Mouse (Mus musculus) stomach, embryonic 15.5 days (tissue): Measurements from ENCODE around the gene Arfgef3. TPM values are rescaled to one million over a fixed set of nuclear protein-coding genes. Genes with fewer than 3 reads are reported as not detected.

Experiments
- ATAC-seq: fragments of 200-750 bp; cut with Nextera tagmentation; 2 replicates; pipeline ENCODE4 v1.8.0; 2017; ENCODE audit warnings: low read depth, moderate number of reproducible peaks, moderate TSS enrichment; ENCODE audit not compliant: insufficient read depth, low FRiP score
- H3K27ac ChIP-seq: fragments of 300-500 bp; sonication (generic); 2 replicates; pipeline ENCODE4 v1.5.1; 2015; ENCODE audit warnings: mild to moderate bottlenecking, inconsistent platforms
- H3K27me3 ChIP-seq: fragments of 300-500 bp; sonication (generic); replicated peaks from 2 replicates; pipeline ENCODE4 v1.6.1; 2015; ENCODE audit warnings: inconsistent platforms
- H3K36me3 ChIP-seq: fragments of 300-500 bp; sonication (generic); 2 replicates; pipeline ENCODE4 v1.6.1; 2015; ENCODE audit warnings: inconsistent platforms
- H3K4me1 ChIP-seq: fragments of 300-500 bp; sonication (generic); 2 replicates; pipeline ENCODE4 v1.6.1; 2015; ENCODE audit warnings: inconsistent platforms
- H3K4me2 ChIP-seq: fragments of 300-500 bp; sonication (generic); 2 replicates; pipeline ENCODE4 v1.6.1; 2015; ENCODE audit warnings: mild to moderate bottlenecking, inconsistent platforms
- H3K4me3 ChIP-seq: fragments of 300-500 bp; sonication (generic); replicated peaks from 2 replicates; pipeline ENCODE4 v1.5.1; 2015; ENCODE audit warnings: inconsistent platforms
- H3K9ac ChIP-seq: fragments of 300-500 bp; sonication (generic); 2 replicates; pipeline ENCODE4 v1.6.1; 2015; ENCODE audit warnings: inconsistent platforms
- H3K9me3 ChIP-seq: fragments of 300-500 bp; sonication (generic); 2 replicates; pipeline ENCODE4 v1.6.1; 2016; ENCODE audit warnings: inconsistent platforms
- WGBS: fragments of 180-500 bp; shearing (Covaris S2); methylation state at CpG from one replicate; pipeline ENCODE4 v1.1.7; 2015; 5-methylcytosine and 5-hydroxymethylcytosine counted together
- polyA plus RNA-seq: library from polyadenylated mRNA; unstranded; fragments of >200 nt; fragmentation: Nextera tagmentation; extraction: Ambion mirVana; gene quantifications from 2 replicates; pipeline ENCODE4 v1.2.1, GENCODE M21; 2015

The Arfgef3 gene
- polyA plus RNA-seq, result 2.6 and 2.8 TPM in 2 replicates

DNA sequence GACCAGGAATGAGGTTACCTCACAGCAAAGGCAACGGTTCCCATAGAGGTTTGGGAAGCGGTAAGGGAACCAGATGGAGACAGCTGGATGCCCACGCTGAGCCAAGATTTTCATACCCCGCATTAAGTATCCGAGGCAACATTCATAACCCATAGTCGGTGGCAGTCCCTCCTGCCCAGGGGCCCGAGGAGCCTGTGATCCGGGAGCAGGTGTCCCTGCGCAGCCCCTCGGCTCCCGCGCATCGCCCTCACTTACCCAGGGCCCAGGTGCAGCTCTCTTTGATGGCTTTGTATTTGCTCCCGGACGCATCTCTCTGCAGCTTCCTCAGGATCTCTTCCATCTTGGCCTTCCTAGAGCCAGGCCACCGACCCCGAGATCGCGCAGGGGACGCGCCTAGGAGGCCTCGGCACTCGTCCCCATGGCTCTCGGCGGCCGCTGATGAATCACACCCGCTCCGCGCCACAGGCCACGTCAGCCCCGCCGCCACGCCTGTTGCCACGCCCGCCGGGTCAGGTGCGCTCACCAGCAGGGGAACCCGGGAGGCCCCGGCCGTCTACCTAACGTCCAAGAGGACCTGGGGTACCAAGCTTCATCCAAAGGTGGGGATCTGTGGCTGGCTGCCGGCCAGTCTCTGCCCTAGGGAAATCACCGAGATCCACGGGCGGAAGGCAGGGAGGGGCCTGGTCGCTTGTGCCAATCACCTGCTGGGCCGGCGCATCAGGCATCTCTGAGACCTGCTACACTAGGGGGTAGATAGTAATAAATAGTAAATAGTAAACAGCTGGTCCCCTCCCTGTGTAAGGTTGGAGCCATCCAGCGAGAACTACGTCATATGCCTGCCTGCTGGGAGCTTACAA, at the start of gene Arfgef3:
Gene Arfgef3, minus strand, starts transcription at position 664 of the 857 bp plus-strand sequence.
- Histone ChIP-seq H3K36me3 (no peaks in the 10 kb centered on the region), H3K4me1 (0 out of 2 replicates have a peak, but pooled peaks cover 4% of the 10 kb centered on the region), H3K9ac (peak within 1 kb of the TSS; percentile 29), H3K4me2 (peak within 1 kb of the TSS; percentile 89), H3K27me3 (no peaks in the 10 kb centered on the region), H3K4me3 (peak within 1 kb of the TSS; percentile 54), H3K27ac (0 out of 2 replicates have a peak within 1 kb of the TSS, but pooled peaks have one; percentile 31), H3K9me3 (no peaks in the 10 kb centered on the region)
- WGBS, result 3% methylated on average over 50 of the region's 50 CpGs
- peak; percentile 76 for ATAC-seq

DNA sequence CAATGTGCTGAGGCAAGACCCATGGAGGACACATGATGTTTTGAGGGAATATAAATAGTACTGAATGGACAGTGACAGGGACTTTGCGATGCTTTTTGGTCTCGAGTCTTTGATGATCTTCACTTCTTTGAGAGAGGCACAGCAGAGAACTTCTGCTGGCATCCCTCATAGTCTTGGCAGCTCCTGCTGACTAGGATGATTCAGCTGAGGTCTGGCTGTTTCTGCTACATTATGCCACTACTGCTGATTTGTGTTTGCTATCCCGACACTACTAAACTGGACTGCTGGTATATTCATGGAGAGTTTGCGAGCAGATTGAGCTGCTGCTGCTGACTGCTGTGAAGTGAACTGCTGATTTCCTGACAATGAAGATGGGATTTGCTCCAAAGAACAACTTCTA, 46.3 kb upstream of the Arfgef3 start:
- ATAC-seq, result no peak
- no peak overlapping the region for H3K4me2 ChIP-seq
- no peaks in the 10 kb centered on the region for H3K36me3 ChIP-seq
- no peaks in the 10 kb centered on the region for H3K27me3 ChIP-seq
- H3K4me1 ChIP-seq, result no peaks in the 10 kb centered on the region
- WGBS, result 90% methylated on average over 4 of the region's 4 CpGs
- H3K4me3 ChIP-seq, result no peak overlapping the region
- no peak overlapping the region for H3K9ac ChIP-seq
- H3K27ac ChIP-seq, result no peak overlapping the region
- no peaks in the 10 kb centered on the region for H3K9me3 ChIP-seq

DNA sequence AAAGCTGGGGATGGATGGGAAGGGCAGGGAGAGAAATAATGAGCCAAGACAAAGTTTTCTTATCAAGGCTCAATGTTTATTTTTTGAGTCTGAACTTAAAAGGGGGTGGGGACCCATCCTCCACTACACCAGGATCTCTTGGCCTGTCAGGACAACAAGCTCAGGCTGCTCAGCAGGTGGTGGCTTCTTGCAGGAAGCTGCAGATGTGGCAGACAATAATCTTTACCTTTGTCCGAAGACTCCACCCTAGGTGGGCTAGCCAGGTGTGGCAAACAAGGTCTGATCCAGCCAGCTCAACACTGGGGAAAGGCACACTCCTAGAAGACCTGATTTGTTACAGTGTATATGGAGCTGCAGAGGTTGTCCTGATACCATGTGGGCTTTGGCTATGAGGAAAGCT, 44.9 kb upstream of the Arfgef3 start:
- ATAC-seq, result no peak
- 52% methylated on average over 1 of the region's 1 CpGs for WGBS

DNA sequence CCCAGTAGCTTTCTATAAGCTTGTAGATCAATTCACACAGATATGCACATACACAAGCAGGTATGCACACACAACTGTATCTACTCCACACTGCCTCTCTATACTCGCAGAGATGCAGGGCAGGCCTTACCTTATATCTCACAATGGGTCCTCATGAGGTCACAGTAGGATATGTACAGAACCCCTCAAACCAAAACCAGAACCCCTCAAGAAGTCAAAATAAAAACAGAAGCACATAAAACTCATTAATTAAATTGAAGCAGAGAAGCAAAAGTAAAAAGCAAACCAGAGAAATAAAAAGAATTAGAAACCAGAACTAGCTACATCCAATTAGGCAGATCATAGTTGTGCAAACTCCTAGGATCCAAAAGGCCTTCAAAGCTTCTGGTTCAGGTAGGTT, 42.9 kb upstream of the Arfgef3 start, which contains the start of gene Gm4922:
Gene Gm4922, minus strand, starts transcription at position 101 of the 400 bp plus-strand sequence.
- Histone ChIP-seq H3K36me3 (no peaks in the 10 kb centered on the region), H3K27ac (no peak within 1 kb of the TSS), H3K9ac (no peak within 1 kb of the TSS), H3K27me3 (no peaks in the 10 kb centered on the region), H3K4me2 (no peak within 1 kb of the TSS), H3K4me3 (no peak within 1 kb of the TSS), H3K4me1 (no peaks in the 10 kb centered on the region), H3K9me3 (no peaks in the 10 kb centered on the region)
- 85% methylated on average over 1 of the region's 1 CpGs for WGBS
- ATAC-seq, result no peak

More for the DNA sequence above, 44.9 kb upstream of the Arfgef3 start:
- no peak overlapping the region for H3K9ac ChIP-seq
- H3K4me2 ChIP-seq, result no peak overlapping the region
- no peaks in the 10 kb centered on the region for H3K9me3 ChIP-seq
- H3K27ac ChIP-seq, result no peak overlapping the region
- no peaks in the 10 kb centered on the region for H3K4me1 ChIP-seq
- no peak overlapping the region for H3K4me3 ChIP-seq
- H3K27me3 ChIP-seq, result no peaks in the 10 kb centered on the region
- H3K36me3 ChIP-seq, result no peaks in the 10 kb centered on the region

DNA sequence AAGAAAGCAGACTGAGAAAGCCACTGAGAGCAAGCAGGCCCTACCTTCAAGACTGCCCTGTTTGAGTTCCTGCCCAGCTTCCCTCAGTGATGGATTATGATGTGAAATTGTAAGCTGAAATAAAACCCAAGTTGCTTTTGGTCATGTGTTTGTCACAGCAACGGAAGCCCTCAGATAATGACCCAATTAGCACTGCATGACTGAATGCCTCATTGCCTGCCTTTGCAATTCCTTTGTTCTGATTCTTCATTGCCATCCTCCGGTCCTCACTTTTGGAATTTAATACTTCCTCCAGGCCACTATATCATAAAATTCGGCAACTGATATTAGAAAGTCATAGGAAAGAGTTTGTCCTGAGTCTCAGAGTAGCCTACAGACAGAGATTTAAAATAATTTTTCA, 33.8 kb upstream of the Arfgef3 start:
- Histone ChIP-seq H3K4me3 (no peak overlapping the region), H3K9ac (no peak overlapping the region)
- WGBS, result 80% methylated on average over 3 of the region's 3 CpGs

DNA sequence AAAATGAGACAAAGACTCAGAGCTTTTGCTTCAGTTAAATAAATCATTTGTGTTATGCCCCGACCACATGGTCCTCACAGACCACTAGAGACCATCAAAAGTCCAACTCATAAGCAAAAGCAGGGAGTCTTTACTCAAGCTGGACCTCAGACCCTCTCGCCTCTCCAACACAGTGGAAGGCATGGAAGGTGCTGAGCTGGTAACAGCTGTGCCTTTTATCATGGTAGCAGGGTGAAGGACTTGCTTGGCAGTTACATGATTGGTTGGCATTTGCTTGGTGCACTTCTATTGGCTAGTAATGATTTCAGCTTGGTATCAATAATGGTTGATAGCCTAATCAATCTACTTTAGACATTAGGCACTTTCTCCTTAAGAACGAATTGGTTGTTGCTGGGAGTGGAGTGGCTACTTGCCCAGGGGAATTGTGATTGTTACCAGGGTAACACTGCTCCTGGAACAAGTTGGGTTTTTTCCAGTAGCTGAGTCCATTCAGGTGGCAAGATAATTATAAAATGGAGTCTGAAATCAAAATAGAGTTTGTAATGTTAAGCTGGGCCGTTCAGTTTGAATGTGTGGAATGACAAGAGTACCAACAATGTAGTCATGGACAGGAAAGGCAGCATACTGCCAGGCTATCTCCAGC, 28.9 kb upstream of the Arfgef3 start:
- 69% methylated on average over 4 of the region's 4 CpGs for WGBS

More for the DNA sequence above, 33.8 kb upstream of the Arfgef3 start:
- no peaks in the 10 kb centered on the region for H3K4me1 ChIP-seq
- H3K27ac ChIP-seq, result no peak overlapping the region
- H3K27me3 ChIP-seq, result no peaks in the 10 kb centered on the region
- ATAC-seq, result no peak
- H3K9me3 ChIP-seq, result no peaks in the 10 kb centered on the region
- H3K4me2 ChIP-seq, result no peak overlapping the region
- no peaks in the 10 kb centered on the region for H3K36me3 ChIP-seq

DNA sequence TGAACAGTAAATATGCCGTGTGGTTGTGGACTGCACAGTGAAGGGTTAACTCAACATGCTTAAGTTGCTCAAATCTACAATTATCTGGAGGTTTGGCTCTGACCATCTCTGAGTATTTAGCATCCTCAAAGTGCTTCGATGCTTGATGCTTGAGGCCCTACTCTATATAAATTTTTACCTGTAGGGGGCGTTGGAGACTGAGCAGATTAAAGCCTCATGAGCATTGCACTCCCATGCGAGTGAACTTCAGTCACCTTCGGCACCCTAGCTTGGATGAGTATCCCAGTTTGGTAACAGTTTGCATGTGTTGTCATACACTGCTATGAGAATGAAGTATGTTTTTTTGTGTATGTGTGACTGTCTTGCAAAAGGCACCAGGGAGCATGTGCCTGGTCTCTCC, 26.2 kb upstream of the Arfgef3 start:
- no peaks in the 10 kb centered on the region for H3K36me3 ChIP-seq
- ATAC-seq, result no peak
- H3K9me3 ChIP-seq, result no peaks in the 10 kb centered on the region
- 53% methylated on average over 5 of the region's 5 CpGs for WGBS
- no peak overlapping the region for H3K4me2 ChIP-seq
- H3K27me3 ChIP-seq, result no peaks in the 10 kb centered on the region
- H3K27ac ChIP-seq, result no peak overlapping the region
- H3K4me3 ChIP-seq, result no peak overlapping the region
- H3K9ac ChIP-seq, result no peak overlapping the region
- no peaks in the 10 kb centered on the region for H3K4me1 ChIP-seq

More for the DNA sequence above, 28.9 kb upstream of the Arfgef3 start:
- no peak overlapping the region for H3K9ac ChIP-seq
- no peak overlapping the region for H3K4me3 ChIP-seq
- H3K27me3 ChIP-seq, result no peaks in the 10 kb centered on the region
- H3K36me3 ChIP-seq, result no peaks in the 10 kb centered on the region
- H3K9me3 ChIP-seq, result no peaks in the 10 kb centered on the region
- no peak for ATAC-seq
- H3K4me2 ChIP-seq, result no peak overlapping the region
- H3K4me1 ChIP-seq, result no peaks in the 10 kb centered on the region
- H3K27ac ChIP-seq, result no peak overlapping the region

DNA sequence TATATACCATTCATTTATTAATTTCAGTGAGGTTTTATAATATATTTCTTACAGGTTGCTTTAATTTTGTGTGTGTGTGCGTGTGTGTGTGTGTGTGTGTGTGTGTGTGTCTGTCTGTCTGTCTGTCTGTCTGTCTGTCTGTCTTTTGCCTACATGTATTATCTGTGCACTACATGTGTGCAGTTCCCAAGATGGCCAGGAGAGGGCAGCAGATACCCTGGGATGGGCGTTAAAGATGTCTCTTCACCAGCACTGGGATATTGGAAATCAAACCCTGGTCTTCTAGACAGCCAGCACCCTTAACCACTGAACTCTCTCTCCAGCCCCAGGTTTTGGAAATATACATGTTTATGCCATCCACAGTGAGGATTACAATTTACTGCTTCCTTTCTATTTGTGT, 16.5 kb upstream of the Arfgef3 start:
- H3K4me2 ChIP-seq, result no peak overlapping the region
- 43% methylated on average over 2 of the region's 2 CpGs for WGBS

DNA sequence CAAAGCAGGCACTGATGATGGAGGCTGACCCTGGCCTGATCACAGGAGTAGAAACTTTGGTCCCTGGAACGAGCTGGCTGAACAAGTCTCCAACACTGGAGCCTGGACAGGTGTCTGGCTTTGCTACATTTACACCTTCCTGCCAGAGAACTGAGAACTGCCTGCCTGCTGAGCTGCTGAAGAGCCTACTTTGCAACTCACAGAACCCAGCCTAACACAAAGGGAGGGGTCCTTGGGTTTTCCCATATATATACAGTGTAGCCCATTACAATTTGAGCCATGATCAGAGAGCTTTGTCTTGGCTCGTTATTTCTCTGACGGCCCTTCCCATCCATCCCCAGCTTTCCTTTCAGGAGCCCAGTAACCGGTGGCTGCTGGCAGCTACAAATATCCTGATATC, 6.3 kb upstream of the Arfgef3 start:
- 79% methylated on average over 4 of the region's 4 CpGs for whole genome bisulfite sequencing
- Histone ChIP-seq H3K9me3 (no peaks in the 10 kb centered on the region), H3K27me3 (no peaks in the 10 kb centered on the region), H3K9ac (no peak overlapping the region), H3K4me2 (no peak overlapping the region), H3K4me1 (no peaks in the 10 kb centered on the region), H3K4me3 (no peak overlapping the region), H3K36me3 (no peaks in the 10 kb centered on the region), H3K27ac (no peak overlapping the region)
- no peak for ATAC-seq

More for the DNA sequence above, 16.5 kb upstream of the Arfgef3 start:
- Histone ChIP-seq H3K4me1 (no peaks in the 10 kb centered on the region), H3K36me3 (no peaks in the 10 kb centered on the region), H3K27me3 (no peaks in the 10 kb centered on the region), H3K9ac (no peak overlapping the region), H3K27ac (no peak overlapping the region), H3K9me3 (no peaks in the 10 kb centered on the region), H3K4me3 (no peak overlapping the region)
- no peak for ATAC-seq

DNA sequence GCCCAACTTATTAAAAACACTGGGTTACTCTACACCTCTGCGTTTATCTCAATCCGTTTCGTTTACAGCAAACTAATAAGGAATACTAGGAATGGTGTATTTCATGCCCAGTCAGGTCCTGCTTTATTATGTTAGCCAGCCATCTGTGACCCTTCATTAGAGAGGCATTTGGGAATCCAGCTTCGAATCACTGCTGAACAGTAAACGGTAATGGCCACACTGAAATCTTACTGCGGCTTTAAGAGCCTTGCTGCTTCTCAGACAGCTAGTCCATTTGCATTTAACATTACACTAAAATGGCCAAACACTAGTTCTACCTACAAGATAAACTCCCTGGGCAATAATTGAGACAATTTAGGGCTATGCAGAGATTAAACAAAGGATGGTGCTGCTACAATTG, 1.7 kb downstream of the Arfgef3 start:
- H3K9ac ChIP-seq, result no peak overlapping the region
- H3K27ac ChIP-seq, result no peak overlapping the region
- 0 out of 2 replicates have a peak, but pooled peaks cover 4% of the 10 kb centered on the region for H3K4me1 ChIP-seq
- WGBS, result 66% methylated on average over 6 of the region's 6 CpGs
- H3K4me3 ChIP-seq, result no peak overlapping the region; the same call in 1 of the 2 replicates
- peak overlapping the region; percentile 89 for H3K4me2 ChIP-seq
- H3K9me3 ChIP-seq, result no peaks in the 10 kb centered on the region
- no peaks in the 10 kb centered on the region for H3K36me3 ChIP-seq
- no peaks in the 10 kb centered on the region for H3K27me3 ChIP-seq
- ATAC-seq, result no peak

DNA sequence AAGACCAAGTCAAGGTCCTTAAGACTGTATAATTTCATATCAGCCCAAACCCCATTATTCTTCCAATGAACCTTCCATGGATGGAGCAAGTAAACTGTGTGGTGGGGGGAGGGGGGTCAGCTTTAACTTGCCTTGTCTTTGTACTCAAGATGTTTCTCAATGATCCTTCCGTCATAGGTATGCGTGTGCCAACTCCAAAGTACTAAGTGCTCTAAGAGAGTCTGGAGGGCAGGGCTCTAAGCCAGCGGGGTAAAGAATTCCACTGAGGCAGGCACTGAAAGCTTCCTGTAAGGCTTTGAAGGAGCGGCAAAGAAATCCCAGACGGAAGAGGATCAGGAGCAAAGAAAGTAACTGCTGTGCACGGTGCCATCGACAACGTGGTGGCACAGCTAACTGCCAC, 2.7 kb downstream of the Arfgef3 start:
- H3K27me3 ChIP-seq, result no peaks in the 10 kb centered on the region
- no peaks in the 10 kb centered on the region for H3K9me3 ChIP-seq
- 0 out of 2 replicates have a peak, but pooled peaks cover 4% of the 10 kb centered on the region for H3K4me1 ChIP-seq
- no peak overlapping the region for H3K4me3 ChIP-seq
- no peak overlapping the region for H3K4me2 ChIP-seq
- 85% methylated on average over 8 of the region's 8 CpGs for WGBS
- H3K36me3 ChIP-seq, result no peaks in the 10 kb centered on the region
- H3K9ac ChIP-seq, result no peak overlapping the region
- H3K27ac ChIP-seq, result no peak overlapping the region
- ATAC-seq, result no peak

DNA sequence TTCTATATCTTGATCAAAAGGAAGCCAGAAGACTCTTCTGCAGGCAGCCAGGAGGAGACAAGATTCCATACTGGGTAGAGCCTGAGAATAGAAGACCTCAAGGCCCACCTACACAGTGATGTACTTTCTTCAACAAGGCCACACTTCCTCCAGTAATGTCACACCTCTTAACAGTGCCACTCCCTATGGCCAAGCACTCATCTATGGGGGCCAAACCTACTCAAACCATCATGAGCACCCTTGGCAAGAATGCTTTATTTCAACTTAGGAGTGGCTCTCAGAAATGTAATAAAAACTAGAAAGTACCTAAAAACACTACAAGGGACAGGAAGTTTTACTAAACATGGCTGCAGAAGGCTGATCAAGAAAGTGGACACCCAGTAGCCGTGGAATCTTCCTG, 15.2 kb downstream of the Arfgef3 start:
- no peak overlapping the region for H3K9ac ChIP-seq
- no peak overlapping the region for H3K4me2 ChIP-seq
- H3K27me3 ChIP-seq, result no peaks in the 10 kb centered on the region
- no peak for ATAC-seq
- H3K9me3 ChIP-seq, result no peaks in the 10 kb centered on the region
- H3K4me1 ChIP-seq, result no peaks in the 10 kb centered on the region
- H3K36me3 ChIP-seq, result no peaks in the 10 kb centered on the region
- H3K4me3 ChIP-seq, result no peak overlapping the region
- 91% methylated on average over 1 of the region's 1 CpGs for WGBS
- no peak overlapping the region for H3K27ac ChIP-seq
